In genomic region chr15:62567431-62567830, GRCm38 (mm10) we compare ENCODE assay signal across 33 mouse cellular contexts.
"Had no signal": no experiment of that assay in that cellular context is flagged by ENCODE, and none has a peak within 500 bp of the region (broad histone marks: within the 10 kb centered on the region; RNA-seq: fewer than 3 reads in every experiment).

No protein-coding gene starts in this region.

- H3K27me3 ChIP-seq: hindbrain, embryonic 12.5 days; intestine, embryonic 15.5 days; kidney, embryonic 15.5 days had no signal

- H3K36me3 ChIP-seq: heart, embryonic 15.5 days; hindbrain, embryonic 10.5 days; hindbrain, embryonic 12.5 days; hindbrain, embryonic 13.5 days; hindbrain, embryonic 15.5 days; intestine, embryonic 15.5 days; kidney, embryonic 15.5 days had no signal

- H3K9me3 ChIP-seq: heart, embryonic 15.5 days; hindbrain, embryonic 10.5 days; hindbrain, embryonic 12.5 days; hindbrain, embryonic 13.5 days; hindbrain, embryonic 15.5 days; intestine, embryonic 15.5 days; kidney, embryonic 15.5 days had no signal

- ATAC-seq: hindbrain, embryonic 16.5 days; hindbrain, postnatal 0 days; inflammation-experienced regulatory T-cells, adult 6 months; intestine, embryonic 15.5 days; intestine, embryonic 16.5 days; intestine, postnatal 0 days had no signal

- DNase-seq: heart, postnatal 10 days; heart, postnatal 14 days; heart, postnatal 36 days; heart, postnatal 4 days; kidney, adult 11 months; kidney, adult 18-20 months; kidney, adult 2 months; kidney, adult 8-10 months; kidney, adult 9 months; kidney, postnatal 10 days; kidney, postnatal 14 days; kidney, postnatal 25 days; kidney, postnatal 36 days; kidney, postnatal 4 days; layer of hippocampus, adult 9-11 months; layer of hippocampus, postnatal 36 days had no signal

- H3K27ac ChIP-seq: heart, embryonic 15.5 days; hindbrain, embryonic 10.5 days; hindbrain, embryonic 12.5 days; hindbrain, embryonic 13.5 days; hindbrain, embryonic 14.5 days; hindbrain, embryonic 15.5 days; hindbrain, postnatal 0 days; intestine, embryonic 15.5 days; kidney, embryonic 15.5 days; kidney, postnatal 0 days; layer of hippocampus, adult 2 months; left cerebral cortex, adult 2 months had no signal

- H3K9ac ChIP-seq: heart, embryonic 15.5 days; hindbrain, embryonic 12.5 days; hindbrain, embryonic 13.5 days; hindbrain, embryonic 14.5 days; hindbrain, embryonic 15.5 days; intestine, embryonic 15.5 days; kidney, embryonic 15.5 days had no signal

- H3K4me1 ChIP-seq: intestine, embryonic 15.5 days had no signal

- H3K4me3 ChIP-seq: heart, embryonic 15.5 days; hindbrain, embryonic 10.5 days; hindbrain, embryonic 12.5 days; hindbrain, embryonic 13.5 days; hindbrain, embryonic 15.5 days; intestine, embryonic 15.5 days; kidney, embryonic 15.5 days; layer of hippocampus, adult 2 months; left cerebral cortex, adult 2 months had no signal

- H3K4me2 ChIP-seq: heart, embryonic 11.5 days; heart, embryonic 15.5 days; hindbrain, embryonic 12.5 days; hindbrain, embryonic 13.5 days; hindbrain, embryonic 14.5 days; hindbrain, embryonic 15.5 days; intestine, embryonic 15.5 days; kidney, embryonic 15.5 days had no signal
